Mouse (Mus musculus): ENCODE measurements around the gene Gm10563.

- TF ChIP-seq CTCF (IDR thresholded peaks at IDR 0.05; ENCODE audit: low read depth, low read length) = no peak
- TF ChIP-seq POLR2A (IDR thresholded peaks at IDR 0.05; ENCODE audit: borderline replicate concordance, low read depth, low read length) = no peak
These were observed 24.4 kb upstream of the Gm10563 start for GRCm38 (mm10) chr4:155669598-155670075.
